Mouse (Mus musculus) liver, embryonic 14.5 days (tissue): ENCODE data around the gene Per3. TPM values are rescaled to one million over a fixed set of nuclear protein-coding genes. Genes with fewer than 3 reads are reported as not detected.

Source experiments
- ATAC-seq: fragments of 200-750 bp; cut with Nextera tagmentation; 2 replicates; pipeline ENCODE4 v1.8.0; 2017; ENCODE audit warnings: moderate number of reproducible peaks, mild to moderate bottlenecking, moderate library complexity; ENCODE audit not compliant: insufficient read depth
- DNase-seq, 3 experiments: peaks; one replicate each; pipeline ENCODE4 v3.0.0-alpha.2; 2012 to 2013; ENCODE audit warnings: low read depth in 3 of 3, low spot score in 3 of 3
- H3K27ac ChIP-seq: fragments of 300-500 bp; sonication (generic); 2 replicates; pipeline ENCODE4 v1.5.1; 2014; ENCODE audit warnings: moderate library complexity, mild to moderate bottlenecking, control low read depth, inconsistent platforms
- H3K27me3 ChIP-seq: fragments of 300-500 bp; sonication (generic); 2 replicates; pipeline ENCODE4 v1.6.1; 2014; ENCODE audit warnings: mild to moderate bottlenecking, low read length, moderate library complexity; ENCODE audit not compliant: control insufficient read depth, insufficient read depth
- H3K36me3 ChIP-seq: fragments of 300-500 bp; sonication (generic); replicated peaks from 2 replicates; pipeline ENCODE4 v1.6.1; 2014; ENCODE audit warnings: low read depth; ENCODE audit not compliant: control insufficient read depth, insufficient read depth
- H3K4me1 ChIP-seq, 2 experiments: fragments of 200-500 bp in 1 of 2; fragments of 300-500 bp in 1 of 2; sonication (generic) in 1 of 2; replicated peaks; 2 replicates each; pipeline ENCODE4 v1.6.1; 2012 to 2014; ENCODE audit warnings: antibody characterized with exemption in 1 of 2, inconsistent platforms in 1 of 2, low read length in 1 of 2; ENCODE audit not compliant: control insufficient read depth in 2 of 2, insufficient read depth in 2 of 2
- H3K4me2 ChIP-seq: fragments of 300-500 bp; sonication (generic); 2 replicates; pipeline ENCODE4 v1.6.1; 2014; ENCODE audit warnings: low read depth, mild to moderate bottlenecking, control low read depth, moderate library complexity
- H3K4me3 ChIP-seq, 2 experiments: fragments of 200-500 bp in 1 of 2; fragments of 300-500 bp in 1 of 2; sonication (generic) in 1 of 2; 2 replicates each; pipeline ENCODE4 v1.5.1; 2012 to 2014; ENCODE audit warnings: low read depth in 2 of 2, low read length in 2 of 2, mild to moderate bottlenecking in 2 of 2, control low read depth in 1 of 2, inconsistent platforms in 1 of 2, moderate library complexity in 1 of 2; ENCODE audit not compliant: insufficient read depth in 1 of 2
- H3K9ac ChIP-seq: fragments of 300-500 bp; sonication (generic); replicated peaks from 2 replicates; pipeline ENCODE4 v1.6.1; 2014; ENCODE audit warnings: mild to moderate bottlenecking, control low read depth, moderate library complexity
- H3K9me3 ChIP-seq: fragments of 300-500 bp; sonication (generic); 2 replicates; pipeline ENCODE4 v1.6.1; 2016; ENCODE audit warnings: low read length, mixed read lengths; ENCODE audit not compliant: control insufficient read depth
- CTCF ChIP-seq: IDR thresholded peaks from 2 replicates; pipeline ENCODE4 v1.5.1; 2016; ENCODE audit warnings: antibody characterized with exemption, low read depth, control low read depth
- EP300 ChIP-seq: IDR thresholded peaks from 2 replicates; pipeline ENCODE4 v1.6.1; 2016; ENCODE audit warnings: antibody characterized with exemption, low read depth
- WGBS: fragments of 180-500 bp; shearing (Covaris S2); extraction: QIAGEN DNeasy Blood & Tissue Kit; methylation state at CpG from one replicate; pipeline ENCODE4 v1.1.7; 2014; ENCODE audit not compliant: insufficient replicate concordance; 5-methylcytosine and 5-hydroxymethylcytosine counted together
- polyA plus RNA-seq, 2 experiments: library from polyadenylated mRNA; depleted of rRNA in 1 of 2; stranded (reverse) in 1 of 2; unstranded in 1 of 2; fragments of >200 nt; fragmentation: Nextera tagmentation in 1 of 2; extraction: Ambion mirVana in 1 of 2; gene quantifications; 2 replicates each; pipeline versions ENCODE4 v1.2.1 to v1.2.3; 2012 to 2014

The Per3 gene
- polyA plus RNA-seq, 2 experiments: 2.2 to 2.9 TPM

- TF ChIP-seq EP300 (no peak), CTCF (no peak)
- Histone ChIP-seq H3K9ac (no peak overlapping the region), H3K4me2 (no peak overlapping the region), H3K27me3 (no peaks in the 10 kb centered on the region), H3K9me3 (no peaks in the 10 kb centered on the region), H3K27ac (no peak overlapping the region), H3K36me3 (no peaks in the 10 kb centered on the region), H3K4me1 (no peaks in the 10 kb centered on the region; a peak in 1 of 4 replicates), H3K4me3 (no peak overlapping the region)
- 61% methylated on average over 13 of the region's 13 CpGs for whole genome bisulfite sequencing
- ATAC-seq (no peak), DNase-seq (no peak)
Observed at GRCm38 (mm10) chr4:150956369-150957105, 87.9 kb downstream of the Per3 start.

Other genes with a start within 250 kb of the Per3 start
- gene Errfi1, start 190.7 kb downstream of the Per3 start, polyA plus RNA-seq (2012; rRNA removed): 11.3 and 12.6 TPM in 2 replicates
- 23.1 and 26.1 TPM in 2 replicates for gene Errfi1, start 190.7 kb downstream of the Per3 start, polyA plus RNA-seq (2014; fragmentation: Nextera tagmentation; extraction: Ambion mirVana)
- gene Park7, start 130.2 kb downstream of the Per3 start, polyA plus RNA-seq (2012; rRNA removed): 130 and 180 TPM in 2 replicates
- 259 and 263 TPM in 2 replicates for gene Park7, start 130.2 kb downstream of the Per3 start, polyA plus RNA-seq (2014; fragmentation: Nextera tagmentation; extraction: Ambion mirVana)
- 0.08 and 0.10 TPM in 2 replicates for gene Tnfrsf9, start 130.1 kb downstream of the Per3 start, polyA plus RNA-seq (2012; rRNA removed)
- not detected in 2 replicates for gene Tnfrsf9, start 130.1 kb downstream of the Per3 start, polyA plus RNA-seq (2014; fragmentation: Nextera tagmentation; extraction: Ambion mirVana)
- not detected in 2 replicates for gene Uts2, start 47.6 kb downstream of the Per3 start, polyA plus RNA-seq (2012; rRNA removed)
- not detected in 2 replicates for gene Uts2, start 47.6 kb downstream of the Per3 start, polyA plus RNA-seq (2014; fragmentation: Nextera tagmentation; extraction: Ambion mirVana)
- gene Vamp3, start 13.3 kb upstream of the Per3 start, polyA plus RNA-seq (2012; rRNA removed): 17.9 and 24.7 TPM in 2 replicates
- gene Vamp3, start 13.3 kb upstream of the Per3 start, polyA plus RNA-seq (2014; fragmentation: Nextera tagmentation; extraction: Ambion mirVana): 11.0 and 14.0 TPM in 2 replicates
- gene Gm13090, start 44.9 kb upstream of the Per3 start, polyA plus RNA-seq (2012; rRNA removed): not detected in 2 replicates
- not detected in 2 replicates for gene Gm13090, start 44.9 kb upstream of the Per3 start, polyA plus RNA-seq (2014; fragmentation: Nextera tagmentation; extraction: Ambion mirVana)